Mouse (Mus musculus) olfactory bulb, adult 2 months (tissue): ENCODE results near the gene Gprc5c. TPM values are rescaled to one million over a fixed set of nuclear protein-coding genes. Genes with fewer than 3 reads are reported as not detected.
"Not testable (repeated sequence)": the region's sequence is repeated elsewhere in the genome, so short reads cannot be mapped to it uniquely, and the experiment has no call there.

Experiments
- H3K27ac ChIP-seq: fragments of 200-500 bp; 2 replicates; pipeline ENCODE4 v1.5.1; 2012; ENCODE audit warnings: low read depth, low read length; ENCODE audit not compliant: insufficient read depth
- H3K4me1 ChIP-seq: fragments of 200-500 bp; 2 replicates; pipeline ENCODE4 v1.6.1; 2012; ENCODE audit warnings: low read length; ENCODE audit not compliant: control insufficient read depth, insufficient read depth
- H3K4me3 ChIP-seq: fragments of 200-500 bp; 2 replicates; pipeline ENCODE4 v1.5.1; 2012; ENCODE audit warnings: mild to moderate bottlenecking, low read depth, low read length, moderate library complexity; ENCODE audit not compliant: insufficient read depth
- CTCF ChIP-seq: fragments of 200-500 bp; IDR thresholded peaks from 2 replicates; pipeline ENCODE4 v1.5.1; 2012; ENCODE audit warnings: low read depth, mild to moderate bottlenecking, low read length, moderate library complexity; ENCODE audit not compliant: insufficient read depth
- POLR2A ChIP-seq: fragments of 200-500 bp; IDR thresholded peaks from 2 replicates; pipeline ENCODE4 v1.6.1; 2012; ENCODE audit warnings: mild to moderate bottlenecking, low read depth, low read length, moderate library complexity; ENCODE audit not compliant: insufficient read depth
- WGBS: fragments of 180-500 bp; shearing (Covaris S2); methylation state at CpG from one replicate; pipeline ENCODE4 v1.1.7; 2018; 5-methylcytosine and 5-hydroxymethylcytosine counted together
- polyA plus RNA-seq: library from polyadenylated mRNA; stranded (reverse); fragments of >200 nt; gene quantifications from 2 replicates; pipeline ENCODE4 v1.2.4, GENCODE M21; 2012; ENCODE audit warnings: low replicate concordance; ENCODE audit not compliant: missing spikeins, insufficient read depth, insufficient read length

Gene Gprc5c
- polyA plus RNA-seq, 1 experiment: not detected

DNA sequence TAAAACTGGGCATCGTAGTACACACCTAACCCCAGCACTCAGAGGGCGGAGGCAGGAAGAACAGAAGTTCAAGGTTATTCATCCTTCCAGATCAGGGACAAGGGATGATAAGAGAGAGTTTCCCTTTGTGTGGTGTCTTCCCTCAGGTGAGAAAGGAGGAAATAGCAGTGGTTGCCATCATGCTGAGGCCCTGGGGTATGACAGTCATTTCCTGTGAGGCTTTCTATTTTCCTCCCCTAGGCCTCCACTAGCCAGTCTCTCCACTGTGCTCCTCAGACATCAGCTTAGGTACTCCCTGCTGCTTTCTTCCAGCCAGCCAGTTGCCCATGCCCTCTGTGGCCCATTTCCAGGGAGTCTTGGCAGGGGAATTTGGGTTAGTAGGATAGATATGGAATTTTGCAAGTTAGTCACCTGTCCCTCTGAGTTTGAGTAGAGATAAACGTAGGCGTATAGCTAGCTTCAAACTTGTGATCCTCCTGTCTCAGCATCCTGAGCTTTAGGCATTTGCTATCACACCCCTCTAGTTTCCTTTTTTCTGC, 32.4 kb downstream of the Gprc5c start:
- Histone ChIP-seq H3K4me3 (no peak overlapping the region), H3K27ac (no peak overlapping the region), H3K4me1 (no peaks in the 10 kb centered on the region)
- TF ChIP-seq CTCF (no peak), POLR2A (no peak)
- WGBS: 95% methylated on average over 4 of the region's 4 CpGs

- WGBS: 64% methylated on average over 4 of the region's 4 CpGs
- Histone ChIP-seq H3K4me1 (no peaks in the 10 kb centered on the region), H3K27ac (no peak overlapping the region), H3K4me3 (no peak overlapping the region)
- no peak for TF ChIP-seq POLR2A
- TF ChIP-seq CTCF: no peak
Measured at GRCm38 (mm10) chr11:114884380-114885100, 33.6 kb downstream of the Gprc5c start.

GRCm38 (mm10) chr11:114889991-114890518, 39.1 kb downstream of the Gprc5c start, which contains the start of gene Cd300a:
Gene Cd300a, plus strand, starts transcription at chr11:114890041.
- Histone ChIP-seq H3K4me1 (no peaks in the 10 kb centered on the region), H3K4me3 (no peak within 1 kb of the TSS), H3K27ac (no peak within 1 kb of the TSS)
- 59% methylated on average over 18 of the region's 18 CpGs for WGBS
- TF ChIP-seq CTCF (no peak), POLR2A (no peak)

DNA sequence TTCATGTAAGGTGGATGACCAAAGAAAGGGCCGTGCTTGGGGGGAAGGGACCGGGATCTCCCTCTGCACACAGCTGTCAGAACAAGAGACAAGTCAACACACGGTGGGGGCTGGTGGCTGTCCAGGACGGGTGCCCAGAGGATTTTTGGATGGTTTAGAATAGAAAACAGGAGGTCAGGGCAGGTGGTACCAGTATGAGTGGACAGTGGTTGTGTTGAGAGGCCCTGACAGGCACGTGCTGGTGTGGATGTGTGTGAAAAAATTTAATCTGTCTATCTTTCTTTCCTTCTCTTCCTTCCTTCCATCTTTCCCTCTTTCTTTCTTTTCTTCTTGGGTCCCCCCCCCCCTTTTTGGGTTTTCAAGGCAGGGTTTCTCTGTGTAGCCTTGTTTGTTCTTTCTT, 39.6 kb downstream of the Gprc5c start:
- TF ChIP-seq CTCF: no peak
- Histone ChIP-seq H3K4me3 (no peak overlapping the region), H3K4me1 (no peaks in the 10 kb centered on the region), H3K27ac (no peak overlapping the region)
- 57% methylated on average over 5 of the region's 5 CpGs for WGBS

DNA sequence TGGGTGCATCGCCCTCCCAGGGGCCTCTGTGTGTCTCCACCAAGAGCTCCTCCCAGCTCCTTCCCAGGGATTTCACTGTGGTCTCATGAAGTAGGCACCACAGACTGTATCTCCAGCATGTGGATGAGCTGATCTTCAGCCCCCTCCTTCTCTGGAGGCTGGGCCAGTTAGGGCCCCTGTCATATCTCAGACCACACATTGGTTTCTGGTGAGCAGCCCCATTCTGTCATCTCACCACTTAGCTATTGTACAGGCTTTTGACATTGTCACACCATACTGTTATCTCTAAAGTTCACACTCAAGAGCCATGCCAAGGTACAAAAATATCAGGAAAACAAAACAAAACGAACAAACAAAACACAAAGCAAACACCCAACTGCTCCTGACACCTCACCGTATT, 45.1 kb downstream of the Gprc5c start:
- H3K27ac ChIP-seq: no peak overlapping the region
- no peak overlapping the region for H3K4me3 ChIP-seq
- TF ChIP-seq CTCF: no peak
- TF ChIP-seq POLR2A: no peak
- H3K4me1 ChIP-seq: no peaks in the 10 kb centered on the region
- 89% methylated on average over 3 of the region's 3 CpGs for WGBS

DNA sequence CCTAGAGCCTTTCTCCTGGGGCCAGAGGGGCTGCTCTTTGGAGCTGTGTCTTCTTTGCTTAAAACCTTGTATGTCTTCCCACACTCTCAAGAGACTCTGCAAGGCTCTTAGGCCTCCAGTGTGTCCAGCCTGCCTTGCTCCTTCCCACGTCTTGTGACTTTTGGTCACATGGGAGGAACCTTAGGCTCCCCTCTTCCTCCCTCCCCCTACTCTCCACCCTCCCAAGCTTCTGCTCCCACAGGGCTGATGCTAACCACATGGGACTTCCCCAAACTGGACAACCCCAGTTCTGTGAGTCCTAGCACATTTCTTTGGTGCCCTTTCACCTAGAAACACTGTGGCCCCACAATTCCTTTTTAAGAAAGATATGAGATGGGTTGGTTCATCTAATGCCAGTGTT, 47.1 kb downstream of the Gprc5c start:
- H3K4me3 ChIP-seq: no peak overlapping the region
- no peak overlapping the region for H3K27ac ChIP-seq
- WGBS: 68% methylated on average over 1 of the region's 1 CpGs
- H3K4me1 ChIP-seq: no peaks in the 10 kb centered on the region
- no peak for TF ChIP-seq CTCF
- no peak for TF ChIP-seq POLR2A

GRCm38 (mm10) chr11:114903224-114903623, 52.3 kb downstream of the Gprc5c start:
- Histone ChIP-seq H3K27ac (no peak overlapping the region), H3K4me1 (no peaks in the 10 kb centered on the region), H3K4me3 (no peak overlapping the region)
- no peak for TF ChIP-seq POLR2A
- no peak for TF ChIP-seq CTCF
- WGBS: 82% methylated on average over 4 of the region's 4 CpGs

DNA sequence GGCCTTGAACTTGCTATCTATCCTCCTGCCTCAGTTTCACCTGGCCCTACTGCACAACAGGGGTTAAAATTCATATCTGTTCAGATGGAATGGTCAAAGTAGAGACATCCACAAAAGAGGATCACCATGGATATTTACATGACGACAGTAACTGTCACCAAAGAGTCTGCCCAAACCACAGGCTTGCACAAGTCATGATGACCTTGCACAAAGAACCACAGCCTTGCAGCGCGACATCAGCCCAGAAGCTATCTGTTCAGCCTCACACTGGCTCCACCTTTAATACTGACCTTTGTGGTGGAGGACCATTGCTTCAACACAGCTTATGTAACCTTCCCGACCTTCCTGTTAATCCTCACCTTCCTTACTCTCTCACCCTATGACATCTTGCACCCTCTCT, 56.6 kb downstream of the Gprc5c start:
- H3K4me1 ChIP-seq: no peaks in the 10 kb centered on the region
- no peak overlapping the region for H3K27ac ChIP-seq
- WGBS: 91% methylated on average over 4 of the region's 4 CpGs
- TF ChIP-seq POLR2A: no peak
- TF ChIP-seq CTCF: no peak
- no peak overlapping the region for H3K4me3 ChIP-seq

GRCm38 (mm10) chr11:114908086-114908485, 57.1 kb downstream of the Gprc5c start:
- H3K4me1 ChIP-seq: no peaks in the 10 kb centered on the region
- 70% methylated on average over 4 of the region's 4 CpGs for WGBS
- H3K27ac ChIP-seq: no peak overlapping the region
- no peak for TF ChIP-seq CTCF
- TF ChIP-seq POLR2A: no peak
- H3K4me3 ChIP-seq: no peak overlapping the region

GRCm38 (mm10) chr11:114909538-114909937, 58.6 kb downstream of the Gprc5c start:
- not testable (repeated sequence) for H3K4me3 ChIP-seq, H3K27ac ChIP-seq, H3K4me1 ChIP-seq
- 49% methylated on average over 3 of the region's 3 CpGs for WGBS
